1 mouse cellular context compared by ENCODE assay signal in the genomic region with DNA sequence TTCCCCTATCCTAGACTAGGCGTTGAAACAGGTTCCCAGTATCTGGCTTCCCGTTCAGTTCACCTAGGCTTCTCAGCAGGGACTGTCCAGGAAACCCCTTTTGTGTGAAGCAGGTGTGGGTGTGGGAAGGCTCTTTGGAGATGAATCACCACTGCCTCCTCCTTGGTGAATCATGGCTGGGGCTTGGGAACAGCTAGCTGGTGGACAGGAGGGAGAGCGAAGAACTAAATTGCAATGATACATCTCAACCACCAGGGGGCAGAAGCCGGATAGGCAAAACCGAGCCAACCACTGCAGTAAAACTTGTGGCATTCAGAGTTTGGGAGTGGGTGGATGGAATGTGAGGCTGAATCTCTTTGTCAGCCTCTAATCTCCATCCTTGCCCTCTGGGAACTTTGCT.
TF ChIP-seq lines count a peak whose summit lies in the region.

No protein-coding gene starts in this region.

TF ChIP-seq in MEL, 35 proteins besides CTCF, POLR2A, EP300 and RAD21 (continued from another document):
- 0 out of 2 replicates have a peak, but pooled peaks have one; percentile 15 for TF ChIP-seq TCF12 (IDR thresholded peaks at IDR 0.05; ENCODE audit: low read depth, low read length)
- no peak for TF ChIP-seq USF2 (IDR thresholded peaks at IDR 0.05; ENCODE audit: borderline replicate concordance in 1 of 2, insufficient read depth in 1 of 2, low read depth in 1 of 2, low read length in 2 of 2)
- TF ChIP-seq POLR2AphosphoS2 (IDR thresholded peaks at IDR 0.05; ENCODE audit: low read length): no peak
- TF ChIP-seq USF1 (IDR thresholded peaks at IDR 0.05; ENCODE audit: low read depth, low read length): no peak
- 0 out of 2 replicates have a peak, but pooled peaks have one; percentile 74 for TF ChIP-seq MAZ (IDR thresholded peaks at IDR 0.05; ENCODE audit: low read depth, low read length)
- TF ChIP-seq MXI1 (IDR thresholded peaks at IDR 0.05; ENCODE audit: low read depth, low read length): no peak
- no peak for TF ChIP-seq RCOR1 (IDR thresholded peaks at IDR 0.05; ENCODE audit: low read depth, low read length)
- peak; percentile 45; the same call in 1 of the 2 replicates for TF ChIP-seq SIN3A (IDR thresholded peaks at IDR 0.05; ENCODE audit: low read length)
- TF ChIP-seq MAFK (IDR thresholded peaks at IDR 0.05; ENCODE audit: borderline replicate concordance, low read depth, low read length): no peak
- no peak for TF ChIP-seq ZKSCAN1 (IDR thresholded peaks at IDR 0.05; ENCODE audit: low read depth, low read length)
- no peak for TF ChIP-seq MYB (IDR thresholded peaks at IDR 0.05; ENCODE audit: low read depth, low read length)
- no peak for TF ChIP-seq MEF2A (IDR thresholded peaks at IDR 0.05; ENCODE audit: extremely low read depth, insufficient replicate concordance, low read depth, low read length, poor library complexity, severe bottlenecking)
- no peak for TF ChIP-seq HCFC1 (IDR thresholded peaks at IDR 0.05; ENCODE audit: low read depth, low read length)
- TF ChIP-seq GABPA (IDR thresholded peaks at IDR 0.05; ENCODE audit: low read depth, low read length): no peak
- TF ChIP-seq ZNF384 (IDR thresholded peaks at IDR 0.05; ENCODE audit: low read depth, low read length): no peak
- no peak for TF ChIP-seq NRF1 (IDR thresholded peaks at IDR 0.05; ENCODE audit: insufficient read depth, low read depth, low read length, poor library complexity, severe bottlenecking)
- no peak for TF ChIP-seq MYC (IDR thresholded peaks at IDR 0.05; ENCODE audit: low read depth, low read length)
- TF ChIP-seq JUND (IDR thresholded peaks at IDR 0.05; ENCODE audit: low read depth, low read length): peak; percentile 68; the same call in 1 of the 2 replicates
TF ChIP-seq in MEL: peak in this region for 7.
